Mouse (Mus musculus): ENCODE data around the gene Fxyd6. TPM values are rescaled to one million over a fixed set of nuclear protein-coding genes. Genes with fewer than 3 reads are reported as not detected.

Fxyd6 gene
- 40.5 and 63.2 TPM in 2 replicates for polyA plus RNA-seq (2016; fragmentation: Nextera tagmentation; extraction: Ambion mirVana)

DNA sequence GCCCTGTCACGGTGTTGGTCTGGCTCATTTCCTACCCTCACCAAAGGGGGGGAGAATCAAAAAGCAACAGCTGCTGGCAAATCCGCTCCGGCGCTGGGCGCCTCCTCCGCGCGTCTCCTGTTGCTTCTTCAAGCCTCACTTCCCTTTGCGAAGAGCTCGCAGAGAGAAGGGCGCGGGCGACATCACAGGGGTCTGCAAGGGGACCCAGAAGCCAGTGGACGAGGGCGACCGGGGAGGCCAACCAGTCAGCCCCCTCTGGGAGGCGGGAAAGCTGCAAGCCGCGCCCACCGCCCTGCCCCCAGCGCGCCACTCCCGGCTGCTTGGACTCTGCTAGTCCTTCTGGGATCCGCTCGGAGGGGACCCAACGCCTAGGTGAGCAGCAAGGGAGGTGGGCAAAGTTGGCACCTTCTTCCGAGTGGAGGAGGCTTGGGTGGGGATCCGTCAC lies at the start of gene Fxyd6:
Gene Fxyd6 (plus strand): TSS at position 69 of the 445 bp plus-strand sequence.
- peaks cover 35% of the 10 kb centered on the region; the same call in 1 of the 2 replicates for H3K27me3 ChIP-seq (ENCODE audit: insufficient read depth, poor library complexity, severe bottlenecking)
- H3K27ac ChIP-seq = peak within 1 kb of the TSS; percentile 86
- H3K4me3 ChIP-seq = peak within 1 kb of the TSS; percentile 65
- no peaks in the 10 kb centered on the region for H3K36me3 ChIP-seq
- no peaks in the 10 kb centered on the region for H3K9me3 ChIP-seq
- under 1% methylated on average over 28 of the region's 28 CpGs for WGBS
- H3K4me1 ChIP-seq = peaks cover 33% of the 10 kb centered on the region
- peak; percentile 81 for DNase-seq (ENCODE audit: low spot score)

DNA sequence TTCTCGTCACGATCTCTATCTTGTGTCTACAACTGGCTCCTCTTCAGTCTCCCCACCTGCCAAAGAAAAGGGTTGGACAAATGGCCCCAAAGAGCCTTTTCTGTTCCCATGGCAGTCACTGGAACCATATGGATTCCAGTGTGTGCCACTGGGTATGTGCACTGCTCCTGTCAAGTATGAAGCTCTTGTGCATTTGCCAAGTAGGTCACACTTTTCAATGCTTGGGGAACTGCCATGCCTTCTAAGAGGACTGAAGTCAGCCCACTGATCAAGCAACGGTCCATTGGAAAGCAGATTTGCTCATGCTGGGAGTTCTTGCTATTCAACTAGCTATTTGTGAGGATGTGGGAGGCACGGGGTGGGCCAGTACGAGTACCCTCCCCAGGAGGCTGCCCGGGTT lies 48.5 kb upstream of the Fxyd6 start:
- H3K4me1 ChIP-seq = 0 out of 2 replicates have a peak, but pooled peaks cover 8% of the 10 kb centered on the region
- H3K9me3 ChIP-seq = no peaks in the 10 kb centered on the region
- WGBS = 79% methylated on average over 6 of the region's 6 CpGs
- DNase-seq (ENCODE audit: low spot score) = no peak
- H3K27me3 ChIP-seq (ENCODE audit: insufficient read depth, poor library complexity, severe bottlenecking) = peaks cover 63% of the 10 kb centered on the region
- no peaks in the 10 kb centered on the region for H3K36me3 ChIP-seq
- H3K4me3 ChIP-seq = no peak overlapping the region
- no peak overlapping the region for H3K27ac ChIP-seq

DNA sequence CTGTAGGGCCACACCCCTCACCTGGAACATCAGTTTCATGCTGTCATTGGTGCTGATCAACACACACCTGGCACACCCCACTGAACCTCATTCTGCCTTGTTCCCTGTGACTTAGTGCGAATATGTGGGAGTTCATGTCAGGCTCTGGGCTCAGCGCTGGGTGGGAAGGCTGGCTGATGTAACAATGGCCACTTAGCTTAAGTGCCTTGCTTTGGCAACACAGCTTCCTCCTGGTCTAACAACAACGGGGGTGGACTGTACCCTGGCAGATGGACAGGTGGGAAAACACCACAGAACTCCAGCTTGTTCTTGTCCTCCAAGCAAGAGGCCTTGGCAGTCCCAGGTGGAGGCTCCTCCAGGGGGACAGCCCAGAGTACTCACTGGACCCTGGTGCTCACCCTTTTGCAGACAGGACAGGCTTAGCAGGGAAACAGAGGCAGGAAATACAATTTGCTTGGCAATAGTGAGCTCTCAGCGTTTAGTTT lies 48.0 kb upstream of the Fxyd6 start:
- Histone ChIP-seq H3K27me3 (ENCODE audit: insufficient read depth, poor library complexity, severe bottlenecking) (peaks cover 59% of the 10 kb centered on the region), H3K36me3 (no peaks in the 10 kb centered on the region), H3K27ac (no peak overlapping the region), H3K9me3 (no peaks in the 10 kb centered on the region), H3K4me1 (0 out of 2 replicates have a peak, but pooled peaks cover 8% of the 10 kb centered on the region), H3K4me3 (no peak overlapping the region)
- WGBS = 78% methylated on average over 4 of the region's 4 CpGs
- DNase-seq (ENCODE audit: low spot score) = no peak

DNA sequence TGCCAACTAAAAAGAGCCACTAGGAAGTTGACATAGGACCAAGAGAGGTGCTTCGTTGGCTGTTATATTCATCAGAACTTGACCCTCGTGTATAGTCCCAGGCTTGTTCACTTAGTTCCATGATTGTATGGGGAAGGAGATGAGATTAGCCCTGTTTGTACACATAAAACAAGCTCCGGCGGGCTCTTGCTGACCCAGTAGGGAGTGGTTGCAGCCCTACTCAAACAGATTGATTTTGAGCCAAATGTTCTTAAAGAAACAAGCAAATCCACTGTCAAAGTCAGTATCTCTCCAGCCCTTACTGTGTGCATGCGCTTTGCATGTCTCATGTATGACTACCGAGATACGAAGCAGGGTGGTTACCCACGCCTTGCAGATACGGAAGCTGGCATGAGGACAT lies 43.6 kb upstream of the Fxyd6 start:
- 87% methylated on average over 9 of the region's 9 CpGs for WGBS
- Histone ChIP-seq H3K4me3 (no peak overlapping the region), H3K9me3 (no peaks in the 10 kb centered on the region), H3K27me3 (ENCODE audit: insufficient read depth, poor library complexity, severe bottlenecking) (peaks cover 35% of the 10 kb centered on the region), H3K27ac (no peak overlapping the region), H3K4me1 (peaks cover 12% of the 10 kb centered on the region; the same call in 1 of the 2 replicates), H3K36me3 (no peaks in the 10 kb centered on the region)
- no peak for DNase-seq (ENCODE audit: low spot score)

DNA sequence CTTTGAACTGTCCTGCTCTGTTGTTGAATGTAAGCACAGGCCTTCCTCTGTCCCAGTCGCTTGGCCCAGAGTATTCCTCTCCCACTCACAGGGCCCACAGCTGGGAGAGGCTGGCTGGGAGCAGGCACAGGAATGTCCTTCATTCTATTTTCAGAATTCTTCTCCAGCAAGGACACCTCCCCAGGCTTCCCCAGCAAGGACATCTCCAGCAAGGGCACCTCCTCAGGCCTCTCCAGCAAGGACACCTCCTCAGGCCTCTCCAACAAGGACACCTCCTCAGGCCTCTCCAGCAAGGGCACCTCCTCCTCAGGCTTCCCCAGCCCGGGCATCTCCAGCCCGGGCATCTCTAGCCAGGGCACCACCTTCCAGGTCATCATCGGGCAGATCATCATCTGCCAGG lies 41.7 kb upstream of the Fxyd6 start:
- no peak for DNase-seq (ENCODE audit: low spot score)
- H3K36me3 ChIP-seq = no peaks in the 10 kb centered on the region
- WGBS = 81% methylated on average over 4 of the region's 4 CpGs
- peaks cover 12% of the 10 kb centered on the region; the same call in 1 of the 2 replicates for H3K4me1 ChIP-seq
- no peak overlapping the region; the same call in 1 of the 2 replicates for H3K27ac ChIP-seq
- H3K27me3 ChIP-seq (ENCODE audit: insufficient read depth, poor library complexity, severe bottlenecking) = peaks cover 23% of the 10 kb centered on the region
- no peak overlapping the region for H3K4me3 ChIP-seq
- H3K9me3 ChIP-seq = no peaks in the 10 kb centered on the region

DNA sequence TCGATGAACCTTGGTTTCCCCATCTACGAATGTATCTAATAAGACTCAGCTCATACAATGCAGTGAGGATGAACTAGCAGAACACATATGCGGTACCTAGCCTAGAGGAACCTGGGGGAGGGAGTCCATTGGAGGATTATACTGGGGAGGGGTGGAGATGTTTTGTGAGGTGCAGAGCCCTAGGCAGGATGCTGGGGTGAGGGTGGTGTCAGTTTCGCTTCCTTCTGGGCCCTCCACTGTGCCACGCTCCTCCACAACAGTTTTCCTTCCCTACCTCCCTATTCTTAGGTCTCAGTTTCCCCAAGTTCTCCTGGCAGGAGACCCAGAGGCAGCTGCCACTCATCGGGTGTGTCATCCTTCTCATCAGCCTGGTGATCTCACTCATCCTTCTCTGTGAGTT lies 40.4 kb upstream of the Fxyd6 start:
- WGBS = 90% methylated on average over 6 of the region's 6 CpGs
- no peaks in the 10 kb centered on the region for H3K9me3 ChIP-seq
- peaks cover 13% of the 10 kb centered on the region; the same call in 1 of the 2 replicates for H3K27me3 ChIP-seq (ENCODE audit: insufficient read depth, poor library complexity, severe bottlenecking)
- DNase-seq (ENCODE audit: low spot score) = no peak
- H3K27ac ChIP-seq = no peak overlapping the region
- H3K4me1 ChIP-seq = peaks cover 12% of the 10 kb centered on the region; the same call in 1 of the 2 replicates
- no peak overlapping the region for H3K4me3 ChIP-seq
- no peaks in the 10 kb centered on the region for H3K36me3 ChIP-seq

DNA sequence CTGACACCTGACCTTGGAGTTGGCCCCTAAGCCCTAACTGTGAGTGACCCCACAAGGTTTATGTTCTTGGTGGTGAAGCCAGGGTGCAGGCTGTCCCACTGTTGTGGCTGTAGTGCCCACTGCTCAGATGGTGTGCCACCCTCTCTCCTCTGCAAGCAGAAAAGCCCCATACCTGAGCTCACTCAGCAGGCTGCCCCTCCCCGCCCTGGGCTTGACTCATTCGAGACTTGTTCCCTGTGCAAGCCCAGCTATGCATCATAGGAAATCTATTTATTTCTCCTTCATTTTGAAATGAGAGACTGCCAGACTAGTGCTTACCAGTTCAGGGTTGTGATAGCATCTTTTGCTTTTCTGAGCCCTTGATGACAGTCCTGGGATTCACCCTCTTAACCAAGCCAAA lies 32.6 kb upstream of the Fxyd6 start:
- no peaks in the 10 kb centered on the region for H3K36me3 ChIP-seq
- H3K4me3 ChIP-seq = no peak overlapping the region
- no peak overlapping the region for H3K27ac ChIP-seq
- WGBS = 71% methylated on average over 2 of the region's 2 CpGs
- H3K4me1 ChIP-seq = no peaks in the 10 kb centered on the region
- H3K9me3 ChIP-seq = no peaks in the 10 kb centered on the region
- DNase-seq (ENCODE audit: low spot score) = no peak
- peaks cover 30% of the 10 kb centered on the region; the same call in 1 of the 2 replicates for H3K27me3 ChIP-seq (ENCODE audit: insufficient read depth, poor library complexity, severe bottlenecking)

DNA sequence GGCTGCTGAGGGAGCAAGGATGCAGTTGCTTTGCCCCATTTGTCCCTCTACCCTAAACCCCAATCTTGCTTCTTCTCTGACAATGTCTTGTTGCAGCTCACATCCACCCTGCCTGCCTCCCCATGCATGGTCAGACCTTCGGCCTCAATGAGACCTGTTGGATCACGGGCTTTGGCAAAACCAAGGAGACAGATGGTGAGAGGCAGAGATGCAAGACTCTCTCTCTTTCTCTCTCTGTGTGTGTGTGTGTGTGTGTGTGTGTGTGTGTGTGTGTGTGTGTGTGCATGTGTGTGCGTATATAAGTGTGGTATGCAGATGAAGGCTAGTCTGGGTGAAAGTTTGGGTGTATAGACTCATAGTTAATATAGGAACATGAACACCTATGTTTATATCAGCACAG lies 26.9 kb upstream of the Fxyd6 start:
- Histone ChIP-seq H3K27ac (no peak overlapping the region), H3K27me3 (ENCODE audit: insufficient read depth, poor library complexity, severe bottlenecking) (peaks cover 5% of the 10 kb centered on the region; the same call in 1 of the 2 replicates), H3K9me3 (no peaks in the 10 kb centered on the region), H3K4me1 (no peaks in the 10 kb centered on the region), H3K4me3 (no peak overlapping the region), H3K36me3 (no peaks in the 10 kb centered on the region)
- 88% methylated on average over 3 of the region's 3 CpGs for WGBS
- DNase-seq (ENCODE audit: low spot score) = no peak

DNA sequence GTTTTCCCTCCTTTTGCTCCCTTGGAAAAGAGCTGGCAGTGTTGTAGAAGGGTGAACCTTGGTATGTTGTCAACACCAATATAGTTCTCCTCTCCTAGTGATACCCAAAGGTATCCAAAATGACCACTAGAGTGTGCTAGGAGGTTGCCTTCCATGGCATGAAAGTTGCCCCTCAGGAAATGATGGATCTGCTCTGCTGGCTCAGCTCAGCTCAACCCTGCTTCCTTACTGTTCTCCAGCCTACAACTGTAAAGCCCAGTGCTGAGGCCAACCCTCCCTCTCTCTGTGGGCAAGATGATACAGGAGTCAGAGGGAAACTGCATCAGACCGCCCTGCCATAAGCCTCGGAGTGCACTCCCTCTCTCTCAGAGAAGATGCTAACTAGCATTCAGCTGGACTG lies 24.5 kb upstream of the Fxyd6 start:
- WGBS = 63% methylated on average over 2 of the region's 2 CpGs
- DNase-seq (ENCODE audit: low spot score) = no peak
- peaks cover 8% of the 10 kb centered on the region; the same call in 1 of the 2 replicates for H3K4me1 ChIP-seq

DNA sequence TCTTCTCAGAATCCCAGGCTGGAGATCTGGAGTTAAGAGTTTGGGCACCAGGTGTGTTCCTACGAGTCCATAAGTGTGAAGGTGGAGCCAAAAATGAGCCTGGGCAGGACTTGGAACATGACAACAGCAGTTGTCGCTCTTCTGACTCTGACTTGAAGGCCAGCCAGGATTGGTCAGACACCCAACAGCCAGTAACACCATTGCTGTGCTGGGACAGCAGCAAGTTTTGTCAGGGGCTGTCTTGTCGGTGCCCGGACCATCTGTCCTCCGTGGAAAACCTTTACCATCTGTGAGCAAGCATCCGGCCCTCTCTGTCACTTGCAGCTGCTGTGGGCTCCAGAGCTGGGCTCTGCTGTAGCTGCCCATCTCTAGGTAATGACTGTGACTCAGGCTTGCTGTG lies 23.7 kb upstream of the Fxyd6 start:
- Histone ChIP-seq H3K36me3 (no peaks in the 10 kb centered on the region), H3K9me3 (no peaks in the 10 kb centered on the region), H3K4me1 (peaks cover 8% of the 10 kb centered on the region; the same call in 1 of the 2 replicates), H3K27ac (no peak overlapping the region), H3K27me3 (ENCODE audit: insufficient read depth, poor library complexity, severe bottlenecking) (0 out of 2 replicates have a peak, but pooled peaks cover 2% of the 10 kb centered on the region), H3K4me3 (no peak overlapping the region)
- no peak for DNase-seq (ENCODE audit: low spot score)
- WGBS = 75% methylated on average over 6 of the region's 6 CpGs

More for the DNA sequence above, 24.5 kb upstream of the Fxyd6 start:
- Histone ChIP-seq H3K27me3 (ENCODE audit: insufficient read depth, poor library complexity, severe bottlenecking) (0 out of 2 replicates have a peak, but pooled peaks cover 2% of the 10 kb centered on the region), H3K4me3 (no peak overlapping the region), H3K27ac (no peak overlapping the region), H3K9me3 (no peaks in the 10 kb centered on the region), H3K36me3 (no peaks in the 10 kb centered on the region)

DNA sequence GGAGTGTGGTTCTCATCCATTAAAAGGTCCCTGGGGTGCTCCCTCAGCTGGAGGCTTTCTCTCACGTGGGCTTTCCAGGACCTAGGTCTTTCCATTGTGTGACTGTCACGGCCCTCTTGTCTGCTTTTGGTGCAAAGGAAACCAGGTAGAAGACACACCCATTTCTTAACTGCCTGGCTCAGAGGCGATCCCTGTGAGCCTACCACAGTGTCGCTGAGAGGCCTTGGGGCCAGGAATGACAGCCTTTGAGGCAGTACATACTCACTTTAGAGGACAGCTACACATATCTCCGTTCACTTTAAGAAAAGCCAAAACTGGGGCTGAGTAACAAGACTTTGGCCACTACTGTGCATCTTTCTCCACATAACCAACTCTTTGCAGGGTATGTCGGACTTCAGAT lies 21.4 kb upstream of the Fxyd6 start:
- no peak for DNase-seq (ENCODE audit: low spot score)
- 71% methylated on average over 6 of the region's 6 CpGs for WGBS
- Histone ChIP-seq H3K4me3 (no peak overlapping the region), H3K27ac (no peak overlapping the region), H3K9me3 (no peaks in the 10 kb centered on the region), H3K36me3 (no peaks in the 10 kb centered on the region), H3K27me3 (ENCODE audit: insufficient read depth, poor library complexity, severe bottlenecking) (0 out of 2 replicates have a peak, but pooled peaks cover 2% of the 10 kb centered on the region), H3K4me1 (peaks cover 8% of the 10 kb centered on the region; the same call in 1 of the 2 replicates)

DNA sequence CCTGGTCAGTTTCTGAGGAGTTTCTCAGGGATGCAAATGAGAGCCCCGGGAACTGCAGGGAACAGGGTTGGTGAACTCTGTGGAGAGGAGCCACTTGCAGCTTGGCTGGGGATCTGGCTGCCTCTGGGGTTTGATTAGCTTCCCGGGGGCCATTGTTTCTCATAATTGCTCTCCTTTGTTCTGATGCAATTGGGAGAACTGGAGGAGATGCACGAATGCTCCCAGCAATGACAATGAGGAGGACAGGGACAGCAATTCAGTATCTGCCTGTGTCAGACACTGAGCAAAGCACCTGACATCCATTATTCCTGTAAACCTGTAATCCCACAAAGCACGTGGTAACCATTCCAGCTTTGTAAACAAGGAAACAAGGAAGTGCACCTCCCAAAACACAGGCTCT lies 20.8 kb upstream of the Fxyd6 start:
- no peak for DNase-seq (ENCODE audit: low spot score)
- H3K9me3 ChIP-seq = no peaks in the 10 kb centered on the region
- 0 out of 2 replicates have a peak, but pooled peaks cover 2% of the 10 kb centered on the region for H3K27me3 ChIP-seq (ENCODE audit: insufficient read depth, poor library complexity, severe bottlenecking)
- peaks cover 8% of the 10 kb centered on the region; the same call in 1 of the 2 replicates for H3K4me1 ChIP-seq
- WGBS = 50% methylated on average over 4 of the region's 4 CpGs
- no peaks in the 10 kb centered on the region for H3K36me3 ChIP-seq
- no peak overlapping the region for H3K27ac ChIP-seq
- no peak overlapping the region for H3K4me3 ChIP-seq

DNA sequence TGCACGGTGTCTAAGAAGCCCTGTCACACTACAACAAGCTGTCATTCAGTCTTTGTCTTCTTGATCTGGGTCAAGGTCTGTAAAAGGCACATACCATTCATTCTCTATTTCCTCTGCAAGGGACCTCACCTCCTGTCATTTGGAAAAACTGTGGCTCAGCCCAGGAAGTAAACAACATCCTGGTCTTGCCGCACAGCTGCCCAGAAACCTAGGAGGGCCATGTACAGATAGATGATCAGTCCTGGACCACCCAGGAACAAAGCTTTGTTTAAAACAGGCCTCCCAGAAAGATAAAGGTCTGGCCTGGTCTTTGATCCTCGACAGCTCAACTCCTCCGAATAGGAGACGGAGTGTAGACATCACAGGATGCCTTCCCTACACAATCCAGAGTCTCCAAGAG lies 20.1 kb upstream of the Fxyd6 start:
- DNase-seq (ENCODE audit: low spot score) = no peak
- no peaks in the 10 kb centered on the region for H3K9me3 ChIP-seq
- H3K27me3 ChIP-seq (ENCODE audit: insufficient read depth, poor library complexity, severe bottlenecking) = 0 out of 2 replicates have a peak, but pooled peaks cover 2% of the 10 kb centered on the region
- peaks cover 8% of the 10 kb centered on the region; the same call in 1 of the 2 replicates for H3K4me1 ChIP-seq
- no peak overlapping the region for H3K4me3 ChIP-seq
- H3K36me3 ChIP-seq = no peaks in the 10 kb centered on the region
- H3K27ac ChIP-seq = no peak overlapping the region
- 41% methylated on average over 5 of the region's 5 CpGs for WGBS

Measured in heart, embryonic 10.5 days (tissue).